Mouse (Mus musculus) lung, adult 18-20 months (tissue): Measurements from ENCODE around the gene Tgm6.
A peak's percentile ranks its signal among the peaks of the same experiment; 100 is the strongest.

ENCODE experiments used
- DNase-seq, 2 experiments: peaks; one replicate each; pipeline ENCODE4 v3.0.0; 2022; ENCODE audit warnings: mixed read lengths in 2 of 2

The Tgm6 gene

GRCm38 (mm10) chr2:130112116-130112515, at the start of gene Tgm6:
Tgm6 (plus strand) TSS chr2:130112416.
- DNase-seq = no peak

GRCm38 (mm10) chr2:130068228-130068627, 44.0 kb upstream of the Tgm6 start:
- no peak for DNase-seq

GRCm38 (mm10) chr2:130070396-130070795, 41.8 kb upstream of the Tgm6 start:
- DNase-seq = no peak

- DNase-seq = no peak
Measured at GRCm38 (mm10) chr2:130112804-130113203, 588 bp downstream of the Tgm6 start.

- no peak for DNase-seq
Measured at GRCm38 (mm10) chr2:130113379-130113778, 1.2 kb downstream of the Tgm6 start.

- no peak for DNase-seq
Measured at GRCm38 (mm10) chr2:130118649-130119048, 6.4 kb downstream of the Tgm6 start.

- no peak for DNase-seq
Measured at GRCm38 (mm10) chr2:130125279-130126059, 13.3 kb downstream of the Tgm6 start.

- DNase-seq = no peak
Measured at GRCm38 (mm10) chr2:130126073-130126472, 13.9 kb downstream of the Tgm6 start.

GRCm38 (mm10) chr2:130129687-130130086, 17.5 kb downstream of the Tgm6 start:
- DNase-seq = no peak

GRCm38 (mm10) chr2:130143011-130143410, 30.8 kb downstream of the Tgm6 start:
- DNase-seq = no peak

- DNase-seq = no peak
Measured at GRCm38 (mm10) chr2:130144703-130145324, 32.6 kb downstream of the Tgm6 start.

GRCm38 (mm10) chr2:130146089-130146668, 34.0 kb downstream of the Tgm6 start:
- DNase-seq = no peak

- no peak for DNase-seq
Measured at GRCm38 (mm10) chr2:130155171-130155570, 43.0 kb downstream of the Tgm6 start.

- no peak for DNase-seq
Measured at GRCm38 (mm10) chr2:130155851-130156250, 43.6 kb downstream of the Tgm6 start.

GRCm38 (mm10) chr2:130157231-130158087, 45.2 kb downstream of the Tgm6 start:
- no peak for DNase-seq

- no peak for DNase-seq
Measured at GRCm38 (mm10) chr2:130158088-130158437, 45.8 kb downstream of the Tgm6 start.

- no peak for DNase-seq
Measured at GRCm38 (mm10) chr2:130162701-130163100, 50.5 kb downstream of the Tgm6 start.

GRCm38 (mm10) chr2:130166311-130167214, 54.3 kb downstream of the Tgm6 start:
- peak in 1 of 2 experiments; percentile 4 for DNase-seq

GRCm38 (mm10) chr2:130167861-130168260, 55.6 kb downstream of the Tgm6 start:
- peak in 1 of 2 experiments; percentile 10 for DNase-seq

- DNase-seq = no peak
Measured at GRCm38 (mm10) chr2:130171674-130172073, 59.5 kb downstream of the Tgm6 start.

GRCm38 (mm10) chr2:130176820-130177219, 64.6 kb downstream of the Tgm6 start:
- peak in 1 of 2 experiments; percentile 7 for DNase-seq

- DNase-seq = no peak
Measured at GRCm38 (mm10) chr2:130178381-130178705, 66.1 kb downstream of the Tgm6 start.
